Mouse (Mus musculus): ENCODE measurements around the gene Tubb2a. TPM values are rescaled to one million over a fixed set of nuclear protein-coding genes. Genes with fewer than 3 reads are reported as not detected.

Tubb2a gene
- total and polyA plus RNA-seq, 3 experiments = 17.6 to 43.0 (median 26.1) TPM

DNA sequence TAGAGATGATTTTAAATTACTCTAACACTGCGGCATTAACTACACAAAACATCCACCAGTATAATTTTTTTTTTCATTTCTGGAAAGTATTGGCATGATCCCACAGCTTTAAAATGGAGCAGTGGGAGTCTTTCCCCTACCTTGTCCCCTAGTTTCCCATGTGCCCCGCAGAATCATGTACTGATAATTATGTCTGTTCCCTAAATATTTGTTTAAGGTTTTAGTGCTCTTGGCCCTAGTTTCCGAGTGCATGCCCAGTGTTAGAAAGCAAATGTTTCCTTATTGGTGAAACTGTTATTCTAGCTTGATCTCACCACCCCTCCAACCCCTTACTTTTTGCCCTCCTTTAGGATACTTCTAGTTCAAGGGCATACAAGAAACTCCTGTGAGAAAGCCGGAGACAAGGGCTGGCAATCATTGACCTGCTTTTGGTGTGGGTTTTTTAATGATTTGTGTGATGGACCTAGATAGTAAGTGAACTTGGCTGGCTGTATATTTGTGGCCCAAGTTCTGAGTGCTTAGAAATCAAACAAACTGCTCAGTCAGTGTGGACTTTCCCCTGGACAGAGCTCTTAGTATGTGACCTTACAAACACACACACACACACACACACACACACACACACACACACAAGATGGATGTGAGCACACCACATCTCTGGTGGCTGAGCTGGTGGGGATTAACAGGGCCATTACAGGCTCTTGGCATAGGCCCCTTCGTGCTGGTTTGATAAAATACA is 32.1 kb downstream of the Tubb2a start:
- Histone ChIP-seq H3K79me2 (replicated peaks; ENCODE audit: control insufficient read depth, extremely low read depth, insufficient read depth, poor library complexity, severe bottlenecking) (no peaks in the 10 kb centered on the region), H3K4me1 (ENCODE audit: control insufficient read depth in 1 of 2, insufficient read depth in 2 of 2) (peaks cover 4 to 15% of the 10 kb centered on the region in 2 experiments), H3K27me3 (replicated peaks) (no peaks in the 10 kb centered on the region), H3K9me3 (replicated peaks; ENCODE audit: low read length) (peaks cover 3% of the 10 kb centered on the region), H3K4me3 (replicated peaks in 1 of 3; ENCODE audit: low read depth in 2 of 3, low read length in 2 of 3, poor library complexity in 1 of 3) (no peak overlapping the region), H3K9ac (ENCODE audit: insufficient read depth, low read depth) (no peak overlapping the region), H3K27ac (ENCODE audit: insufficient read depth, low read depth) (no peak overlapping the region), H3K36me3 (replicated peaks in 1 of 2; ENCODE audit: control insufficient read depth in 1 of 2, insufficient read depth in 1 of 2, low read length in 1 of 2) (peaks cover 2 to 32% of the 10 kb centered on the region in 2 experiments), H3K4me2 (ENCODE audit: insufficient read depth, low read depth, poor library complexity, severe bottlenecking) (no peak overlapping the region)
- in situ Hi-C loops (cut with MboI; ENCODE audit: low pct_ligation_motif_present, low pct_unique_long_range_greater_than_20kb, low sequenced_read_pairs) (loop anchor here (10.0 kb wide), 1 partner anchor 589 kb away; no protein-coding TSS in a partner anchor), dilution Hi-C loops (cut with MboI; ENCODE audit: extremely low pct_ligation_motif_present, extremely low pct_unique_long_range_greater_than_20kb, low sequenced_read_pairs) (no loop called here)
- no peak for DNase-seq (ENCODE audit: extremely low read depth)
- TF ChIP-seq JUND (conservative IDR thresholded peaks at IDR 0.05; ENCODE audit: low read depth, low read length) (no peak), BHLHE40 (IDR thresholded peaks at IDR 0.05; ENCODE audit: low read depth, low read length) (no peak), NELFE (IDR thresholded peaks at IDR 0.05; ENCODE audit: low read depth, low read length) (no peak), CHD2 (IDR thresholded peaks at IDR 0.05; ENCODE audit: low read length) (no peak), KAT2A (IDR thresholded peaks at IDR 0.05; ENCODE audit: insufficient replicate concordance, low read length) (no peak), PAX5 (IDR thresholded peaks at IDR 0.05; ENCODE audit: low read length) (no peak), CHD1 (IDR thresholded peaks at IDR 0.05; ENCODE audit: low read depth, low read length) (no peak), POLR2AphosphoS2 (IDR thresholded peaks at IDR 0.05; ENCODE audit: low read depth, low read length) (no peak), MAFK (IDR thresholded peaks at IDR 0.05; ENCODE audit: insufficient replicate concordance, low read length) (no peak), JUN (IDR thresholded peaks at IDR 0.05; ENCODE audit: insufficient read depth, low read depth, low read length) (no peak), EP300 (IDR thresholded peaks at IDR 0.05; ENCODE audit: low read length) (no peak), ZMIZ1 (IDR thresholded peaks at IDR 0.05; ENCODE audit: low read depth, low read length) (no peak), IRF4 (IDR thresholded peaks at IDR 0.05; ENCODE audit: low read depth, low read length) (no peak), USF1 (IDR thresholded peaks at IDR 0.05; ENCODE audit: low read depth, low read length) (no peak), ZC3H11A (IDR thresholded peaks at IDR 0.05; ENCODE audit: low read depth, low read length) (no peak), MAX (IDR thresholded peaks at IDR 0.05; ENCODE audit: low read length) (no peak), TCF12 (IDR thresholded peaks at IDR 0.05; ENCODE audit: low read depth, low read length) (no peak), RCOR1 (conservative IDR thresholded peaks at IDR 0.05; ENCODE audit: low read depth, low read length) (no peak)

- dilution Hi-C loops (cut with MboI; ENCODE audit: extremely low pct_ligation_motif_present, extremely low pct_unique_long_range_greater_than_20kb, low sequenced_read_pairs) = no loop called here
- Histone ChIP-seq H3K4me2 (ENCODE audit: insufficient read depth, low read depth, poor library complexity, severe bottlenecking) (no peak overlapping the region), H3K9ac (ENCODE audit: insufficient read depth, low read depth) (no peak overlapping the region), H3K79me2 (replicated peaks; ENCODE audit: control insufficient read depth, extremely low read depth, insufficient read depth, poor library complexity, severe bottlenecking) (no peaks in the 10 kb centered on the region), H3K4me1 (ENCODE audit: control insufficient read depth in 1 of 2, insufficient read depth in 2 of 2) (peaks cover 0 to 12% of the 10 kb centered on the region in 2 experiments; a peak in 3 of 4 replicates), H3K36me3 (replicated peaks in 1 of 2; ENCODE audit: control insufficient read depth in 1 of 2, insufficient read depth in 1 of 2, low read length in 1 of 2) (peaks cover 2 to 20% of the 10 kb centered on the region in 2 experiments), H3K9me3 (replicated peaks; ENCODE audit: low read length) (peaks cover 7% of the 10 kb centered on the region), H3K27me3 (replicated peaks) (no peaks in the 10 kb centered on the region), H3K4me3 (replicated peaks in 1 of 3; ENCODE audit: low read depth in 2 of 3, low read length in 2 of 3, poor library complexity in 1 of 3) (no peak overlapping the region), H3K27ac (ENCODE audit: insufficient read depth, low read depth) (no peak overlapping the region)
- DNase-seq (ENCODE audit: extremely low read depth) = no peak
- TF ChIP-seq MAFK (IDR thresholded peaks at IDR 0.05; ENCODE audit: insufficient replicate concordance, low read length) = no peak
- in situ Hi-C loops (cut with MboI; ENCODE audit: low pct_ligation_motif_present, low pct_unique_long_range_greater_than_20kb, low sequenced_read_pairs) = loop anchor here (10.0 kb wide), 1 partner anchor 591 kb away; no protein-coding TSS in a partner anchor
Measured at GRCm38 (mm10) chr13:34043716-34044393, 34.0 kb downstream of the Tubb2a start.
